Mouse (Mus musculus) G1E (cell line): ENCODE results near the gene Mrgpra4. TPM values are rescaled to one million over a fixed set of nuclear protein-coding genes. Genes with fewer than 3 reads are reported as not detected.

Experiments used
- ATAC-seq: 2 replicates; pipeline ENCODE4 v1.8.0; 2016; ENCODE audit warnings: mild to moderate bottlenecking; ENCODE audit not compliant: insufficient number of reproducible peaks, poor library complexity, low FRiP score, severe bottlenecking; ENCODE audit errors: extremely low read depth
- DNase-seq: peaks from one replicate; pipeline ENCODE4 v3.0.0; 2012; ENCODE audit warnings: low spot score
- H3K27me3 ChIP-seq: 2 replicates; pipeline ENCODE4 v1.6.1; 2012; ENCODE audit warnings: mild to moderate bottlenecking, low read length, inconsistent platforms; ENCODE audit not compliant: insufficient read depth
- H3K36me3 ChIP-seq: replicated peaks from 2 replicates; pipeline ENCODE3; 2012; ENCODE audit warnings: mild to moderate bottlenecking, inconsistent platforms
- H3K4me1 ChIP-seq: 2 replicates; pipeline ENCODE4 v1.6.1; 2012; ENCODE audit warnings: low read depth, low read length, inconsistent platforms, mixed read lengths; ENCODE audit not compliant: insufficient read depth
- H3K4me3 ChIP-seq: 2 replicates; pipeline ENCODE4 v1.5.1; 2012; ENCODE audit warnings: low read depth, mild to moderate bottlenecking, inconsistent platforms, low read length, moderate library complexity, mixed read lengths
- H3K9me3 ChIP-seq: replicated peaks from 2 replicates; pipeline ENCODE4 v1.6.1; 2012; ENCODE audit warnings: inconsistent platforms
- CTCF ChIP-seq: IDR thresholded peaks from 2 replicates; pipeline ENCODE4 v1.5.1; 2012; ENCODE audit warnings: low read depth, low read length, inconsistent platforms, mixed read lengths
- GATA1 ChIP-seq: IDR thresholded peaks from 2 replicates; pipeline ENCODE4 v1.6.1; 2012; ENCODE audit warnings: borderline replicate concordance, low read length, inconsistent platforms, mixed read lengths
- GATA2 ChIP-seq: IDR thresholded peaks from 2 replicates; pipeline ENCODE4 v1.6.1; 2012; ENCODE audit warnings: low read depth, low read length, inconsistent platforms, borderline replicate concordance
- POLR2AphosphoS5 ChIP-seq: IDR thresholded peaks from 2 replicates; pipeline ENCODE4 v1.6.1; 2012; ENCODE audit warnings: low read depth, low read length, inconsistent platforms; ENCODE audit not compliant: insufficient replicate concordance
- TAL1 ChIP-seq: conservative IDR thresholded peaks from 2 replicates; pipeline ENCODE4 v1.6.1; 2012; ENCODE audit warnings: low read depth, low read length, inconsistent platforms, mixed read lengths
- polyA plus RNA-seq: library from polyadenylated mRNA; stranded (reverse); fragments of >175 nt; gene quantifications from 2 replicates; pipeline ENCODE4 v1.2.3, GENCODE M21; 2012
- total RNA-seq, 2 experiments: library from RNA; stranded (forward) in 1 of 2; stranded (reverse) in 1 of 2; fragments of 200-1000 nt in 1 of 2; fragments of >200 nt in 1 of 2; fragmentation: Nextera tagmentation in 1 of 2; gene quantifications; 2 replicates each; pipeline ENCODE4 v1.2.3; 2014 to 2017

The Mrgpra4 gene
- total RNA-seq (2014; fragmentation: Nextera tagmentation) = not detected in 2 replicates
- total RNA-seq (2017) = 0.49 and 0.52 TPM in 2 replicates
- not detected in 2 replicates for polyA plus RNA-seq

DNA sequence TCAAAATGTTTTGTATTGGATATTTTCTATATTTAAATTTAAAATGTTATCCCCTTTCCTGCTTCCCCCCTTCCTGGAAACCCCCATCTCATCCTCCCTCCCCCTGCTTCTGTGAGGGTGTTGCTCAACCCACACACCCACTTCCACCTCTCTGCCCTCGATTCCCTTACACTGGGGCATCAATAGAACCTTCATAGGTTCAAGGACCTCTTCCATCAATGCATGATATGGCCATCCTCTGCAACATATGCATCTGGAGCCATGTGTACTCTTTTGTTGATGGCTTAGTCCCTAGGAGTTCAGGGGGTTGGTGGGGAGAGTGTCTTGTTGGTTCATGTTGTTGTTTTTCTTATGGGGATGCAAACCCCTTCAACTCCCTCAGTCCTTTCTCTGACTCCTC, at the start of gene Mrgpra4:
Gene Mrgpra4 (minus strand): TSS at position 101 of the 400 bp plus-strand sequence.
- no peak for TF ChIP-seq GATA1
- no peak for TF ChIP-seq POLR2AphosphoS5
- TF ChIP-seq GATA2 = no peak
- no peak for TF ChIP-seq TAL1
- no peak for TF ChIP-seq CTCF
- Histone ChIP-seq H3K36me3 (no peaks in the 10 kb centered on the region), H3K9me3 (peaks cover 3% of the 10 kb centered on the region), H3K4me1 (no peaks in the 10 kb centered on the region), H3K27me3 (no peaks in the 10 kb centered on the region), H3K4me3 (no peak within 1 kb of the TSS)
- ATAC-seq (no peak), DNase-seq (no peak)

DNA sequence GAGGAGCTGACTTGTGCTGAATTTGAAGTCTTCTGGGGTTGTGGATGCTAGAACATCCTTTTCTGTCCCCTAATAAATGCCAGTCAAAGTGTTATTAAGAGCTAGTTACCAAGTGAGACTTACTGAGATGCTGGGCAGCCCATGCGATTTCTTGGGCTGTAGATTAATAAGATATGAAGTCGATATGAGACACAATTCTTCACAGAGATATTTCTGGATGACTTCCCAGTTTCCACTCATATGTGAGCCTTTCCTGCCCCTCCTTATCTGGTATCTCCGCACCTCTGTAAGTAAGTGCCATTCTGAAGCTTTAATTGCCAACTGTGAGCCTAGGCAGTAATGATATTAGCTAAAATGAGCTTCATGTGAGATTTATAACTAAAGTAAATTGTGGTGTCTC, 45.6 kb upstream of the Mrgpra4 start, which contains the start of gene Mrgprx1:
Gene Mrgprx1 (minus strand): TSS at position 101 of the 400 bp plus-strand sequence.
- DNase-seq = no peak
- no peaks in the 10 kb centered on the region for H3K36me3 ChIP-seq
- H3K4me3 ChIP-seq = no peak within 1 kb of the TSS
- no peaks in the 10 kb centered on the region for H3K27me3 ChIP-seq
- peaks cover 8% of the 10 kb centered on the region for H3K9me3 ChIP-seq
- no peaks in the 10 kb centered on the region for H3K4me1 ChIP-seq
- no peak for TF ChIP-seq GATA1
- no peak for TF ChIP-seq POLR2AphosphoS5
- TF ChIP-seq GATA2 = no peak
- TF ChIP-seq TAL1 = no peak
- TF ChIP-seq CTCF = no peak
- no peak for ATAC-seq

DNA sequence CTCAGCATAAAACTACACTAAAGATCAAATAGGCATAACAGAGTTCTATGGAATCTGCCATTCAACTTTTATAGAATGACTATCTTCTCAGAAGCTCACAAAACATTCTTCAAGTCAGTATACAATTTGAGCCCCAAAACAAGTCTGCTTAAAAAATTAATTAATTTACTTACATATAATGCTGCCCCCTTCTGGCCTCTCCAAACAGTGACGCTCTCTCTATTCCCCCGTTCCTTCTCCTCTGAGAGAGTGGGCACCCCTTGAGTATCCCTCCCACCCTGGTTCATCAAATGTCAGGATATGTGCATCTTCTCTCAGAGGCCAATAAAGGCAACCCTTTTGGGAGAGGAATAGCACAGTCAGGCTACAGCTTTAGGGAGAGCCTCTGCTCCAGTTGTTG, 36.0 kb upstream of the Mrgpra4 start:
- Histone ChIP-seq H3K4me1 (no peaks in the 10 kb centered on the region), H3K27me3 (no peaks in the 10 kb centered on the region), H3K36me3 (no peaks in the 10 kb centered on the region), H3K9me3 (peaks cover 8% of the 10 kb centered on the region), H3K4me3 (no peak overlapping the region)
- DNase-seq (no peak), ATAC-seq (no peak)
- no peak for TF ChIP-seq POLR2AphosphoS5
- no peak for TF ChIP-seq CTCF
- TF ChIP-seq TAL1 = no peak
- TF ChIP-seq GATA1 = no peak
- TF ChIP-seq GATA2 = no peak

DNA sequence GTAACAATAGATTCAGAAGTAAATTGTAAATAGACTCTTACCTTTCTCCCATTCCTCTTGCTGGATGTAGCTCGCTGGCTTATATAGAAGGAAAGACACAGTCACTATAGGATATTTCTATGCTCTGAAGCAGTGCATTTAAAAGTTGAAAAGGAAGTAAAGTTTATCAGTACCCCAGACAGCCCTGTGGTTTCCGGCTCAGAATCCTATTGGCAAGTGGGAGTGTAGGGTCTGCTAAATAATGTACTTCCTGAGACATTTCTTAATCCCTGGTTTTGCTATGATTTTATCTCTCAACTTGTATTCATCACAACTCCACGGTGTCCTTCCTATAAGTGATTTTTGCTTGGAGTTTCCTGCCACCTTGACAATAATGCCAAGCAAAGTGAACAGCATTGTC, 13.8 kb upstream of the Mrgpra4 start:
- Histone ChIP-seq H3K36me3 (no peaks in the 10 kb centered on the region), H3K4me1 (no peaks in the 10 kb centered on the region), H3K9me3 (peaks cover 6% of the 10 kb centered on the region), H3K27me3 (no peaks in the 10 kb centered on the region), H3K4me3 (no peak overlapping the region)
- DNase-seq = no peak
- no peak for TF ChIP-seq TAL1
- no peak for TF ChIP-seq CTCF
- no peak for TF ChIP-seq POLR2AphosphoS5
- TF ChIP-seq GATA1 = no peak
- TF ChIP-seq GATA2 = no peak
- no peak for ATAC-seq

- ATAC-seq = no peak
- H3K4me3 ChIP-seq = no peak overlapping the region
- TF ChIP-seq GATA2 (no peak), GATA1 (no peak), CTCF (no peak), POLR2AphosphoS5 (no peak), TAL1 (no peak)
- H3K36me3 ChIP-seq = no peaks in the 10 kb centered on the region
- H3K4me1 ChIP-seq = no peaks in the 10 kb centered on the region
- H3K9me3 ChIP-seq = no peaks in the 10 kb centered on the region; the same call in 1 of the 2 replicates
- no peaks in the 10 kb centered on the region for H3K27me3 ChIP-seq
- no peak for DNase-seq
Observed at GRCm38 (mm10) chr7:47986752-47987151, 4.9 kb upstream of the Mrgpra4 start.

Other genes starting within 250 kb of the Mrgpra4 start
- not detected in 2 replicates for gene Mrgprx1, start 45.5 kb upstream of the Mrgpra4 start, total RNA-seq (2014; fragmentation: Nextera tagmentation)
- gene Mrgprx1, start 45.5 kb upstream of the Mrgpra4 start, total RNA-seq (2017) = not detected in 2 replicates
- not detected in 2 replicates for gene Mrgprx1, start 45.5 kb upstream of the Mrgpra4 start, polyA plus RNA-seq
- gene Mrgprb5, start 186.9 kb upstream of the Mrgpra4 start, total RNA-seq (2014; fragmentation: Nextera tagmentation) = not detected in 2 replicates
- not detected in 2 replicates for gene Mrgprb5, start 186.9 kb upstream of the Mrgpra4 start, total RNA-seq (2017)
- gene Mrgprb5, start 186.9 kb upstream of the Mrgpra4 start, polyA plus RNA-seq = not detected in 2 replicates
- gene Mrgprb4, start 217.2 kb upstream of the Mrgpra4 start, total RNA-seq (2014; fragmentation: Nextera tagmentation) = not detected in 2 replicates
- gene Mrgprb4, start 217.2 kb upstream of the Mrgpra4 start, total RNA-seq (2017) = 0.16 and 0.29 TPM in 2 replicates
- not detected in 2 replicates for gene Mrgprb4, start 217.2 kb upstream of the Mrgpra4 start, polyA plus RNA-seq